Mouse (Mus musculus) thymus, adult 2 months (tissue): ENCODE results near the gene Cdk13. TPM values are rescaled to one million over a fixed set of nuclear protein-coding genes. Genes with fewer than 3 reads are reported as not detected.

Experiments
- DNase-seq: peaks from one replicate; pipeline ENCODE4 v3.0.0; 2021
- H3K27ac ChIP-seq: fragments of 200-500 bp; 2 replicates; pipeline ENCODE4 v1.5.1; 2012; ENCODE audit warnings: low read length, control low read depth; ENCODE audit not compliant: control insufficient read depth, insufficient read depth
- H3K27me3 ChIP-seq: fragments of 200-500 bp; 2 replicates; pipeline ENCODE4 v1.6.1; 2012; ENCODE audit warnings: mild to moderate bottlenecking, low read length, moderate library complexity, mixed read lengths; ENCODE audit not compliant: control insufficient read depth, insufficient read depth
- H3K36me3 ChIP-seq: fragments of 200-500 bp; 2 replicates; pipeline ENCODE4 v1.6.1; 2012; ENCODE audit warnings: mild to moderate bottlenecking, low read length, moderate library complexity; ENCODE audit not compliant: control insufficient read depth, insufficient read depth
- H3K4me1 ChIP-seq: fragments of 200-500 bp; replicated peaks from 2 replicates; pipeline ENCODE4 v1.6.1; 2012; ENCODE audit warnings: low read length; ENCODE audit not compliant: control insufficient read depth, insufficient read depth
- H3K4me3 ChIP-seq: fragments of 200-500 bp; 2 replicates; pipeline ENCODE4 v1.5.1; 2012; ENCODE audit warnings: mild to moderate bottlenecking, low read length, control low read depth, moderate library complexity; ENCODE audit not compliant: control insufficient read depth, insufficient read depth
- CTCF ChIP-seq: fragments of 200-500 bp; IDR thresholded peaks from 2 replicates; pipeline ENCODE4 v1.5.1; 2012; ENCODE audit warnings: mild to moderate bottlenecking, control low read depth, low read length, moderate library complexity, borderline replicate concordance; ENCODE audit not compliant: control insufficient read depth, poor library complexity, insufficient read depth; ENCODE audit errors: extremely low read depth
- POLR2A ChIP-seq: fragments of 200-500 bp; IDR thresholded peaks from 2 replicates; pipeline ENCODE4 v1.6.1; 2012; ENCODE audit warnings: mild to moderate bottlenecking, low read length, control low read depth, moderate library complexity; ENCODE audit not compliant: control insufficient read depth, poor library complexity, insufficient read depth; ENCODE audit errors: extremely low read depth
- WGBS: fragments of 180-500 bp; shearing (Covaris S2); methylation state at CpG from one replicate; pipeline ENCODE4 v1.1.7; 2018; 5-methylcytosine and 5-hydroxymethylcytosine counted together
- polyA plus RNA-seq: library from polyadenylated mRNA; depleted of rRNA; stranded (reverse); fragments of >200 nt; gene quantifications from 2 replicates; pipeline ENCODE4 v1.2.3, GENCODE M21; 2012

The Cdk13 gene
- polyA plus RNA-seq, 1 experiment = 90.7 TPM

- TF ChIP-seq POLR2A (no peak), CTCF (no peak)
- H3K27me3 ChIP-seq = no peaks in the 10 kb centered on the region
- H3K4me1 ChIP-seq = no peaks in the 10 kb centered on the region
- H3K36me3 ChIP-seq = peaks cover 4% of the 10 kb centered on the region; the same call in 1 of the 2 replicates
- 94% methylated on average over 2 of the region's 2 CpGs for WGBS
- H3K4me3 ChIP-seq = no peak overlapping the region
- DNase-seq = no peak
- no peak overlapping the region for H3K27ac ChIP-seq
These were observed 5.2 kb downstream of the Cdk13 start for GRCm38 (mm10) chr13:17799735-17800134.

- WGBS = 87% methylated on average over 3 of the region's 3 CpGs
- DNase-seq = no peak
- no peak for TF ChIP-seq POLR2A
- TF ChIP-seq CTCF = no peak
These were observed 9.0 kb downstream of the Cdk13 start for GRCm38 (mm10) chr13:17795757-17796456.

GRCm38 (mm10) chr13:17783643-17784042 is 21.3 kb downstream of the Cdk13 start:
- no peak for DNase-seq
- H3K36me3 ChIP-seq = no peaks in the 10 kb centered on the region
- no peak overlapping the region for H3K4me3 ChIP-seq
- H3K4me1 ChIP-seq = no peaks in the 10 kb centered on the region
- TF ChIP-seq CTCF (no peak), POLR2A (no peak)
- 95% methylated on average over 5 of the region's 5 CpGs for WGBS
- no peak overlapping the region for H3K27ac ChIP-seq
- no peaks in the 10 kb centered on the region for H3K27me3 ChIP-seq

More at GRCm38 (mm10) chr13:17795757-17796456, 9.0 kb downstream of the Cdk13 start:
- H3K36me3 ChIP-seq = peaks cover 4% of the 10 kb centered on the region; the same call in 1 of the 2 replicates
- H3K27me3 ChIP-seq = no peaks in the 10 kb centered on the region
- no peaks in the 10 kb centered on the region for H3K4me1 ChIP-seq
- H3K4me3 ChIP-seq = no peak overlapping the region
- no peak overlapping the region for H3K27ac ChIP-seq

GRCm38 (mm10) chr13:17779923-17780322 is 25.0 kb downstream of the Cdk13 start:
- no peak for DNase-seq

GRCm38 (mm10) chr13:17776303-17776702 is 28.6 kb downstream of the Cdk13 start:
- no peak for TF ChIP-seq CTCF
- TF ChIP-seq POLR2A = no peak
- Histone ChIP-seq H3K4me1 (no peaks in the 10 kb centered on the region), H3K36me3 (peaks cover 11% of the 10 kb centered on the region), H3K27me3 (no peaks in the 10 kb centered on the region), H3K27ac (no peak overlapping the region), H3K4me3 (no peak overlapping the region)
- WGBS = 88% methylated on average over 1 of the region's 1 CpGs
- DNase-seq = no peak

More at GRCm38 (mm10) chr13:17779923-17780322, 25.0 kb downstream of the Cdk13 start:
- H3K4me1 ChIP-seq = no peaks in the 10 kb centered on the region
- no peaks in the 10 kb centered on the region; the same call in 1 of the 2 replicates for H3K36me3 ChIP-seq
- H3K4me3 ChIP-seq = no peak overlapping the region
- no peaks in the 10 kb centered on the region for H3K27me3 ChIP-seq
- TF ChIP-seq CTCF (no peak), POLR2A (no peak)
- 42% methylated on average over 2 of the region's 2 CpGs for WGBS
- H3K27ac ChIP-seq = no peak overlapping the region

- H3K4me1 ChIP-seq = no peaks in the 10 kb centered on the region
These were observed 29.5 kb downstream of the Cdk13 start for GRCm38 (mm10) chr13:17775364-17775763.

More at GRCm38 (mm10) chr13:17775364-17775763, 29.5 kb downstream of the Cdk13 start:
- no peak for TF ChIP-seq CTCF
- TF ChIP-seq POLR2A = no peak
- no peak for DNase-seq
- no peak overlapping the region for H3K27ac ChIP-seq
- H3K36me3 ChIP-seq = peaks cover 11% of the 10 kb centered on the region
- no peak overlapping the region for H3K4me3 ChIP-seq
- H3K27me3 ChIP-seq = no peaks in the 10 kb centered on the region
